24 mouse cellular contexts compared by ENCODE assay signal in the genomic region with DNA sequence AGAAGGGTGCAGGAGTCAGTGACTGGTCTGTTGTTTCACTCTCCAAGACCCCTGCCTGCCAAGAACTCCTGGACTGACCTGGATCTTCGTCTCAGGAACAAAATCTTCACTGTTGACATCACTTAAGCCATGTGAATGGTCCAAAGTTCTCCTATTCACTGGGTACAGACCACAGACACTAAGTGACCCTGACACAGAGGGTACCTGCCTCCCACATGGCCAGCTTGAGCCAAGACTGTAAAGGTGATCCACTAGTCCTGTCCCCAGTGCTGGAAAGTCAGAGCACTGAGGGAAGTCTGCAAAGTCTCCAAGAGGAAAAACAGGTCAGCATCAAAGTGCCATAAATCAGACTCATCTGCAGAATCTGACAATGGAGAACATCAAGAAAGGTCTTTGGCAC. TPM values are rescaled to one million over a fixed set of nuclear protein-coding genes. Genes with fewer than 3 reads are reported as not detected.
DNase-seq lines count a peak whose midpoint lies in the region; ATAC-seq and TF ChIP-seq lines count a peak whose summit lies in the region.
"Had no signal": no experiment of that assay in that cellular context is flagged by ENCODE, and none has a peak within 500 bp of the region (broad histone marks: within the 10 kb centered on the region; RNA-seq: fewer than 3 reads in every experiment).

No protein-coding gene starts in this region.

- WGBS in kidney, adult 2 months = 44% methylated on average over 1 of the region's 1 CpGs
- WGBS in liver, embryonic 13.5 days (ENCODE audit: insufficient replicate concordance) = 68% methylated on average over 1 of the region's 1 CpGs
- WGBS in liver, embryonic 12.5 days (ENCODE audit: insufficient replicate concordance) = 89% methylated on average over 1 of the region's 1 CpGs

- TF ChIP-seq POLR2A in kidney, adult 2 months (IDR thresholded peaks at IDR 0.05; ENCODE audit: low read depth, low read length) = no peak

- H3K36me3 ChIP-seq in kidney, adult 2 months (ENCODE audit: control insufficient read depth, insufficient read depth, low read length) = peaks cover 4% of the 10 kb centered on the region; the same call in 1 of the 2 replicates
- H3K36me3 ChIP-seq in liver, embryonic 13.5 days = peaks cover 66% of the 10 kb centered on the region
- peaks cover 72% of the 10 kb centered on the region for H3K36me3 ChIP-seq in liver, embryonic 12.5 days

- no peak overlapping the region for H3K27ac ChIP-seq in kidney, adult 2 months (ENCODE audit: insufficient read depth, low read depth, low read length)
- H3K27ac ChIP-seq in liver, embryonic 13.5 days = no peak overlapping the region
- no peak overlapping the region for H3K27ac ChIP-seq in liver, embryonic 12.5 days
- H3K27ac ChIP-seq: embryonic facial prominence, embryonic 13.5 days; embryonic facial prominence, embryonic 15.5 days; forebrain, embryonic 10.5 days; forebrain, embryonic 12.5 days had no signal

- H3K27me3 ChIP-seq in kidney, adult 2 months (replicated peaks; ENCODE audit: control insufficient read depth, insufficient read depth, low read length) = no peaks in the 10 kb centered on the region
- no peaks in the 10 kb centered on the region for H3K27me3 ChIP-seq in liver, embryonic 13.5 days
- no peaks in the 10 kb centered on the region for H3K27me3 ChIP-seq in liver, embryonic 12.5 days (replicated peaks)
- H3K27me3 ChIP-seq: embryonic facial prominence, embryonic 13.5 days; embryonic facial prominence, embryonic 15.5 days had no signal

- ATAC-seq in liver, embryonic 13.5 days (ENCODE audit: low read depth) = no peak
- ATAC-seq in liver, embryonic 12.5 days = no peak
- ATAC-seq: forebrain, embryonic 14.5 days; forebrain, embryonic 16.5 days had no signal

- peak; percentile 55 for DNase-seq in kidney, adult 2 months
- no peak for DNase-seq in kidney, adult 18-20 months
- no peak for DNase-seq in liver, embryonic 13.5 days
- DNase-seq: adrenal gland, adult 2 months; adrenal gland, postnatal 10 days; adrenal gland, postnatal 25 days; cerebellum, adult 11 months; cerebellum, adult 18-20 months; cerebellum, adult 8-10 months; cerebellum, adult 9-11 months; cerebellum, postnatal 14 days; cerebellum, postnatal 36 days; embryo, embryonic 11 days had no signal

- no peaks in the 10 kb centered on the region for H3K9me3 ChIP-seq in liver, embryonic 13.5 days (replicated peaks)
- no peaks in the 10 kb centered on the region for H3K9me3 ChIP-seq in liver, embryonic 12.5 days (replicated peaks)
- H3K9me3 ChIP-seq: embryonic facial prominence, embryonic 13.5 days; embryonic facial prominence, embryonic 15.5 days; forebrain, embryonic 10.5 days; forebrain, embryonic 12.5 days had no signal

- TF ChIP-seq CTCF in kidney, adult 2 months (conservative IDR thresholded peaks at IDR 0.05; ENCODE audit: insufficient read depth, insufficient read length, low read depth, low read length) = no peak

- H3K4me1 ChIP-seq in kidney, adult 2 months (ENCODE audit: control insufficient read depth, insufficient read depth, low read length) = peaks cover 24% of the 10 kb centered on the region; the same call in 1 of the 2 replicates
- peaks cover 37% of the 10 kb centered on the region for H3K4me1 ChIP-seq in liver, embryonic 13.5 days (replicated peaks)
- peaks cover 25% of the 10 kb centered on the region for H3K4me1 ChIP-seq in liver, embryonic 12.5 days

- no peak overlapping the region for H3K4me3 ChIP-seq in kidney, adult 2 months (ENCODE audit: insufficient read depth, low read depth, low read length)
- no peak overlapping the region for H3K4me3 ChIP-seq in liver, embryonic 13.5 days (replicated peaks)
- H3K4me3 ChIP-seq in liver, embryonic 12.5 days = no peak overlapping the region
- H3K4me3 ChIP-seq: embryonic facial prominence, embryonic 13.5 days; embryonic facial prominence, embryonic 15.5 days; erythroblast, embryonic 14.5 days; forebrain, embryonic 10.5 days; forebrain, embryonic 12.5 days had no signal

- 0 out of 2 replicates have a peak overlapping the region, but pooled peaks have one; percentile 10 for H3K9ac ChIP-seq in liver, embryonic 13.5 days
- H3K9ac ChIP-seq in liver, embryonic 12.5 days = no peak overlapping the region
- H3K9ac ChIP-seq: embryonic facial prominence, embryonic 13.5 days; embryonic facial prominence, embryonic 15.5 days; forebrain, embryonic 12.5 days had no signal

- no peak overlapping the region for H3K4me2 ChIP-seq in liver, embryonic 13.5 days
- no peak overlapping the region for H3K4me2 ChIP-seq in liver, embryonic 12.5 days
- H3K4me2 ChIP-seq: embryonic facial prominence, embryonic 13.5 days; embryonic facial prominence, embryonic 15.5 days; forebrain, embryonic 12.5 days had no signal

RNA-seq across cellular contexts. Expression of a gene that starts 3.7 kb away (rescaled TPM):
- 62.6 and 70.5 TPM in 2 replicates for polyA plus RNA-seq in kidney, adult 2 months (2012; rRNA removed)
- polyA plus RNA-seq in liver, embryonic 13.5 days (2015; fragmentation: Nextera tagmentation; extraction: Ambion mirVana) = 42.8 and 43.3 TPM in 2 replicates
- polyA plus RNA-seq in liver, embryonic 12.5 days (2016; fragmentation: Nextera tagmentation; extraction: Ambion mirVana) = 56.7 and 61.5 TPM in 2 replicates

RNA-seq across cellular contexts. Expression of a gene that starts 6.8 kb away (rescaled TPM):
- polyA plus RNA-seq in kidney, adult 2 months (2012; rRNA removed) = 0.42 and 0.68 TPM in 2 replicates
- polyA plus RNA-seq in liver, embryonic 13.5 days (2015; fragmentation: Nextera tagmentation; extraction: Ambion mirVana) = not detected in 2 replicates
- polyA plus RNA-seq in liver, embryonic 12.5 days (2016; fragmentation: Nextera tagmentation; extraction: Ambion mirVana) = not detected in 2 replicates
- polyA plus RNA-seq: adrenal gland, adult 2 months; brain, embryonic 14.5 days; C2C12; embryonic facial prominence, embryonic 11.5 days; embryonic facial prominence, embryonic 15.5 days; erythroblast, embryonic 14.5 days; forebrain, embryonic 10.5 days; forebrain, embryonic 12.5 days; forebrain, embryonic 14.5 days; forebrain, embryonic 16.5 days had no signal

RNA-seq across cellular contexts. Expression of a gene that starts 10.9 kb away (rescaled TPM):
- 21.8 and 26.9 TPM in 2 replicates for polyA plus RNA-seq in kidney, adult 2 months (2012; rRNA removed)
- 5.5 and 6.0 TPM in 2 replicates for polyA plus RNA-seq in liver, embryonic 13.5 days (2015; fragmentation: Nextera tagmentation; extraction: Ambion mirVana)
- 7.2 and 7.4 TPM in 2 replicates for polyA plus RNA-seq in liver, embryonic 12.5 days (2016; fragmentation: Nextera tagmentation; extraction: Ambion mirVana)

RNA-seq across cellular contexts. Expression of a gene that starts 11.0 kb away (rescaled TPM):
- 0.55 and 0.58 TPM in 2 replicates for polyA plus RNA-seq in kidney, adult 2 months (2012; rRNA removed)
- polyA plus RNA-seq in liver, embryonic 13.5 days (2015; fragmentation: Nextera tagmentation; extraction: Ambion mirVana) = not detected in 2 replicates
- polyA plus RNA-seq in liver, embryonic 12.5 days (2016; fragmentation: Nextera tagmentation; extraction: Ambion mirVana) = 1.2 TPM in 1 of 2 replicates, not detected in the other
- polyA plus RNA-seq: C2C12; embryonic facial prominence, embryonic 11.5 days; embryonic facial prominence, embryonic 13.5 days; erythroblast, embryonic 14.5 days; forebrain, embryonic 16.5 days had no signal

RNA-seq across cellular contexts. Expression of a gene that starts 16.9 kb away (rescaled TPM):
- polyA plus RNA-seq in kidney, adult 2 months (2012; rRNA removed) = 313 and 314 TPM in 2 replicates
- polyA plus RNA-seq in liver, embryonic 13.5 days (2015; fragmentation: Nextera tagmentation; extraction: Ambion mirVana) = 835 and 850 TPM in 2 replicates
- polyA plus RNA-seq in liver, embryonic 12.5 days (2016; fragmentation: Nextera tagmentation; extraction: Ambion mirVana) = 901 and 931 TPM in 2 replicates
